Mouse (Mus musculus): Measurements from ENCODE around the gene Lifr. TPM values are rescaled to one million over a fixed set of nuclear protein-coding genes. Genes with fewer than 3 reads are reported as not detected.

The Lifr gene
- polyA plus RNA-seq (2021; fragmentation: Nextera tagmentation): 19.3 and 26.1 TPM in 2 replicates
- long read RNA-seq, experiment 1, full-length matches to known transcripts: 1 of 29 reads
- long read RNA-seq, experiment 1, partial matches to known transcripts: 0 of 29 reads
- long read RNA-seq, experiment 1, other reads (novel, unspliced or antisense): 28 of 29 reads
- long read RNA-seq, experiment 2, partial matches to known transcripts: 2 of 25 reads
- long read RNA-seq, experiment 2, other reads (novel, unspliced or antisense): 22 of 25 reads

DNA sequence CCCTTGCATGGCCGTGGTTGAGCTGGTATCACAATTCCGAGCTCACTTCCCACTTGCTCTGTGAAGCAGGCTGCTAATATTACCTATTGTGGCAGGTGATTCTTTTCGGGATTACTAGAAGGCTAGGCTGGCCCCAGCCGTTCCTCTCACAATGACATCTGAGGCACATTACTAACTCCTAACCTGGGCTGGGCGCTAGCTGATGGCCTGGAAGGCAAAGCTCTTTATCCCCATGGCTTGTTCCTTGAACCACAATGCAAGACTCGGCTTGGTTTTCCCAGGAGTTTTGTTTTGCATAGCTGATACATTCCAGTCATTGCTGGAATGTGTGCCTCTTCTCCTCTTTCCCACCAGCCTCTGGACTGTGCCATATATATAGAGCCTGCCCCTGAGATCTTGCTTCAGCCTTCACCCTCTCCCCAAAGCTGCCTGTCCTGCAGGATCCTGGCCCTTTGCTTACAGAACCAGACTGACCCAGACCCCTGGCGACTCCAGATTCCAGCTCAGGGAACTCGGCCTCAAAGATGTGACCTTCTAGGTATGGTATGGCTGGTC is at the start of gene Lifr:
Gene Lifr, plus strand, starts transcription at position 404 of the 555 bp plus-strand sequence.

Other genes starting within 250 kb of the Lifr start
- 2.0 and 3.0 TPM in 2 replicates for gene Osmr, start 215.6 kb upstream of the Lifr start, polyA plus RNA-seq (2021; fragmentation: Nextera tagmentation)